Mouse (Mus musculus): Measurements from ENCODE around the gene Wrb. TPM values are rescaled to one million over a fixed set of nuclear protein-coding genes. Genes with fewer than 3 reads are reported as not detected.
"Not testable (repeated sequence)": the region's sequence is repeated elsewhere in the genome, so short reads cannot be mapped to it uniquely, and the experiment has no call there.

Wrb gene
- polyA plus RNA-seq (2012; ENCODE audit: insufficient read depth, low replicate concordance): 4.1 TPM in 1 of 2 replicates, not detected in the other

DNA sequence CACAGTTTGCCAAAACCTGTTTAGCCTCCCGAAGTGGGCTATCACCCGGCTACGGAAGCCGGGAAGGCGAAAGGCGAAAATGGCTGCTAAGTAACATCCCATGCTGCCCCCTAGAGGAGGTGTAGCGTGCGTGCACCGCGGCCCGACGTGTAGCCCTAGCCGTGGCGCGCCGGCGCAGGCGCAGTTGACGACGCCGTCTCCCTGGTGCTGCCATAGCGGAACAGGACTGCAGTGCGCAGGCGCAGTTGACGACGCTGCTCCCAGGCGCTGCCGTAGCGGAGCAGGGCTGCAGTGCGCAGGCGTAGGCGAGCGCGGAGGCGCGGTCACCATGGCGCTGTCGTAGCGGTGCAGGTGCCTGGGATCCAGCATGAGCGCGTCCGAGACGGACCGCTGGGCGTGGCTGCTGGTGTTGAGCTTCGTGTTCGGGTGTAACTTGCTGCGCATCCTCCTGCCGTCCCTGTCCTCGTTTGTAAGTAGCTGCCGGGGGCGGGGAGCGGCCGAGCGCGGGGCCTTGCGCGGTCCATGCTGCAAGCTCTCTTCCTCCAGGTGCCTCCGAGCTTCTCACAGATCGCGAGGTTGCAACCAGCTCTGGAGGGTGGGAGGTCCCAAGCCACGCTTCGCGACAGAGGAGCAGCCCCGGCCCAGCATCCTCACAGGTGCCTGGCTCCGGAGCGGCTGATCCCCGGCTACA lies at the start of gene Wrb:
TSS of gene Wrb (plus strand) at position 298 of the 691 bp plus-strand sequence.
- H3K9me3 ChIP-seq: peaks cover 14% of the 10 kb centered on the region
- no peaks in the 10 kb centered on the region for H3K36me3 ChIP-seq (replicated peaks; ENCODE audit: low read length)
- peak within 1 kb of the TSS; percentile 100 for H3K4me3 ChIP-seq (replicated peaks)
- H3K4me1 ChIP-seq: peaks cover 35% of the 10 kb centered on the region
- H3K27me3 ChIP-seq (replicated peaks): no peaks in the 10 kb centered on the region
- TF ChIP-seq GATA1 (IDR thresholded peaks at IDR 0.05; ENCODE audit: borderline replicate concordance, low read length) (no peak), FLI1 (IDR thresholded peaks at IDR 0.05; ENCODE audit: low read length) (no peak)

DNA sequence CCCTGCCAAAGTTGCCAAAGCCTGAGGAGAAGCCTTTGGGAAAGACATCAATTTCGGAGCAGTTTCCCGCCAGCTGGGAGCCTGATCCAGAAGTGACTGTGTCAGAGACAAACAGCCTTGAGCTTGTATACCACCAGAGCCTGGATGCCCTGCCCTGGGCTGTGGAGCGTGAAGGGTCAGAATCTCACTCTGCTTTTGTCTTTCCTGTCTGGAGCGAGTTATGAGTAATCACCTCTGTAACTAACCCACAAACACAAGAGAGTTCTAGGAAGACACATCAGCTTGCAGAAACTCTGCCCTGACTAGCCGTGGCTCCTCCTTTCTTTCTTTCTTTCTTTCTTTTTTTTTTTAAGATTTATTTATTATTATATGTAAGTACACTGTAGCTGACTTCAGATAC lies 49.2 kb upstream of the Wrb start:
- H3K4me1 ChIP-seq: peaks cover 14% of the 10 kb centered on the region
- no peak overlapping the region for H3K4me3 ChIP-seq (replicated peaks)
- TF ChIP-seq GATA1 (IDR thresholded peaks at IDR 0.05; ENCODE audit: borderline replicate concordance, low read length) (no peak), FLI1 (IDR thresholded peaks at IDR 0.05; ENCODE audit: low read length) (no peak)
- H3K9me3 ChIP-seq: peaks cover 4% of the 10 kb centered on the region; the same call in 1 of the 2 replicates
- H3K36me3 ChIP-seq (replicated peaks; ENCODE audit: low read length): no peaks in the 10 kb centered on the region
- peaks cover 29% of the 10 kb centered on the region for H3K27me3 ChIP-seq (replicated peaks)

DNA sequence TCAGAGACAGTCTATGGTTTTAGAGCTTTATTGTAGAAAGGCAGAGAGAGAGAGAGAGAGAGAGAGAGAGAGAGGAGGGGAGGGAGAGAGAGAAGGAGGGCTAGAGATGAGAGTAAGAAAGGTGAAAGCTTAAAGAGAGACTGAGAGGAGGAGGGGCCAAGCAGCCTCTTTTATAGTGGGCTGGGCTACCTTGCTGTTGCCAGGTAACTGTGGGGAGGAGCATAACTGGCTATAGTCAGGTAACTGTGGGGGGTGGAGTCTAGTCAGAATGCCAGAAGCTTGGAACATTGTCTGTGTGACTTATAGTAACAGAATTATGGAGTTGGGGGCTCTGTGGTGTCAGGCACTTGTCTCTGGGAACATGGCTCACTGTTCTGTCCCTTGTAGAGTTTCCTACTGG lies 47.4 kb upstream of the Wrb start:
- not testable (repeated sequence) for H3K36me3 ChIP-seq (replicated peaks; ENCODE audit: low read length); H3K9me3 ChIP-seq; H3K4me1 ChIP-seq; H3K4me3 ChIP-seq (replicated peaks)
- peaks cover 20% of the 10 kb centered on the region for H3K27me3 ChIP-seq (replicated peaks)

DNA sequence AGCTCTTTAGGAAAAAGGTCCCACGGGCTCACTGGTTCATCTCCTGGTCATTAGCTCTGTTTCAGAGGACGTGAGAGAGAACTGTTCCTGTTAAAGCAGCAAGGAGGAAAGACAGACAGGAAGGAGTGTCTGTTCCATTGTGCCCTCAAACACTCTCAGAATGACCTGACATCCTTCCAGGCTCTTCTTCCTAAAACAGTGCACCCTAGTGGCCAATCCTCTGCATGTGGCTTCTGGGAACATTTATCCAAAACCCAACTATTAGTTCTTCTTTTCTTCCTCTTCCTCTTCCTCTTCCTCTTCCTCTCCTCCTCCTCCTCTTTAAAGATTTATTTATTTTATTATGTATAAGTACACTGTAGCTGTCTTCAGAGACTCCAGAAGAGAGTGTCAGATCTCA lies 42.2 kb upstream of the Wrb start:
- H3K36me3 ChIP-seq (replicated peaks; ENCODE audit: low read length): no peaks in the 10 kb centered on the region
- H3K27me3 ChIP-seq (replicated peaks): peaks cover 19% of the 10 kb centered on the region
- no peaks in the 10 kb centered on the region for H3K4me1 ChIP-seq
- H3K9me3 ChIP-seq: peaks cover 19% of the 10 kb centered on the region
- no peak overlapping the region for H3K4me3 ChIP-seq (replicated peaks)
- TF ChIP-seq GATA1 (IDR thresholded peaks at IDR 0.05; ENCODE audit: borderline replicate concordance, low read length) (no peak), FLI1 (IDR thresholded peaks at IDR 0.05; ENCODE audit: low read length) (no peak)

DNA sequence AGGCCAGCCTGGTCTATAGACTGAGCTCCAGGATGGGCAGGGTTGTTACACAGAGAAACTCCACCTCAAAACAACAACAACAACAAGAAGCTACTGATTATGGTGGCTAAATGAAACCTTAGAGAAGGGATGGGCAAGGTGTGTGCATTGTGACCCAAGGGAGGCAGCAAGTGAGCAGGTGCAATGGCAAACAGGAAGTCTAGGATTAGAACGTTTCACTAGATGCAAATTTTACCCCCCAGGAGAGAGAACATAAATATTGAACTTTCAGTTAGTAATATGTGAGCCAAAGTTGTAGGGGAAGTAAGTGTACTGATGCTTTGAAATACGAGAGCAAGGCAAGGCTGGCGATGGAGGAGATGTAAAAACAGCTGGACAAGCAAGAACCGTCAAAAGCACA lies 35.5 kb upstream of the Wrb start:
- Histone ChIP-seq H3K4me1 (no peaks in the 10 kb centered on the region), H3K4me3 (replicated peaks) (no peak overlapping the region), H3K9me3 (peaks cover 29% of the 10 kb centered on the region), H3K27me3 (replicated peaks) (peaks cover 20% of the 10 kb centered on the region), H3K36me3 (replicated peaks; ENCODE audit: low read length) (no peaks in the 10 kb centered on the region)
- no peak for TF ChIP-seq FLI1 (IDR thresholded peaks at IDR 0.05; ENCODE audit: low read length)
- TF ChIP-seq GATA1 (IDR thresholded peaks at IDR 0.05; ENCODE audit: borderline replicate concordance, low read length): no peak

DNA sequence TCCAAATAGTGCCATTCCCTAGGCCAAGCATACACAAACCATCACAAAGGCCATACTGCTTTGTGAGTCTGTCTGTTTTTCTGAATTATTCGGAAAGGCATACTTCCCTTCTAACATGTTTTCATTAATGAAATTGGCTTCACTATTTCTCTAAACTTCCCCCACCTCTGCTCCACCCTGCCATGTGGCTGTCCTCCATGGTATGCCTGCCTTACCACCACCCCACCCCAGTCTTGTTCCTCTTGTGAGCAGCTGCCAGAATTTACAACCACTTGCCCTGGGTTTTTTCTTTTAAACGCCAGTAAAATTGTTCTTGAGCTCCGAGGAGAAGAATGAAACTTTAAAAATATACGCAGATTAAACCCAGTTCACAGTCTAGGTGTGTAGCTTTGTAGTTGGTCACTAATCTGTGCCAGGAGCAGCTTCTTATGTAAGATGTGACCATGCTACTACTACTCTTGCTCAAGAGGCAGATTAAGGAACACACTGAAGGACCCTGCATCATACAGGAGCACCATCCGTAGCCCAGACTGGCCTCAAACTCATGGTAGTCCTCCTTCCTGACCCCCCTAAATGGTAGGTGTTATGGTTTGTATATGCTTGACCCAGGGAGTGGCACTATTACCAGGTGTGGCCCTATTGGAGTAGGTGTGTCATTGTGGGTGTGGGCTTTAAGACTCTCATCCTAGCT lies 34.4 kb upstream of the Wrb start:
- TF ChIP-seq GATA1 (IDR thresholded peaks at IDR 0.05; ENCODE audit: borderline replicate concordance, low read length): no peak
- TF ChIP-seq FLI1 (IDR thresholded peaks at IDR 0.05; ENCODE audit: low read length): no peak

DNA sequence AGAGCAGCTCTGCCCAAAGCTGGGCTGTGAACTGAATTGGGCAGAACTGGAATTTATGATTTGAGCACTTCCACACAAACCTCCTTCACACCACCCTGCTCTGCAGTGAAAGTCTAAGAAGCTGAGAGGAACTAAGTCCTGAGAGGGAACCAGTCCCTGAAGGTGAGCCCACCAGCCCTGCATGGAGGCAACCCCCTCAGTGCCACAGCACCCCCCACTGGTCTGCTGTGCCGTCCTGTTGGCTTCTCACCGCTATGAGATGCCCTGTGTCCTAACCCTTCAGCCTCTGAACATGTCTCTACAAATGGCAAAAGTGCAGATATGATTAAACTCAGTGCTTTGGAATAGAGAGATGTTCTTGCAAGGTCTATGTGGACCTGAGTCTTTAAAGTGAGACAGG lies 32.4 kb upstream of the Wrb start:
- H3K27me3 ChIP-seq (replicated peaks): peaks cover 15% of the 10 kb centered on the region
- peaks cover 14% of the 10 kb centered on the region for H3K9me3 ChIP-seq
- no peak for TF ChIP-seq GATA1 (IDR thresholded peaks at IDR 0.05; ENCODE audit: borderline replicate concordance, low read length)
- TF ChIP-seq FLI1 (IDR thresholded peaks at IDR 0.05; ENCODE audit: low read length): no peak
- no peaks in the 10 kb centered on the region for H3K4me1 ChIP-seq
- no peak overlapping the region for H3K4me3 ChIP-seq (replicated peaks)
- no peaks in the 10 kb centered on the region for H3K36me3 ChIP-seq (replicated peaks; ENCODE audit: low read length)

More for the DNA sequence above, 34.4 kb upstream of the Wrb start:
- H3K9me3 ChIP-seq: peaks cover 29% of the 10 kb centered on the region
- H3K36me3 ChIP-seq (replicated peaks; ENCODE audit: low read length): no peaks in the 10 kb centered on the region
- H3K4me3 ChIP-seq (replicated peaks): no peak overlapping the region
- H3K4me1 ChIP-seq: no peaks in the 10 kb centered on the region
- H3K27me3 ChIP-seq (replicated peaks): peaks cover 18% of the 10 kb centered on the region

DNA sequence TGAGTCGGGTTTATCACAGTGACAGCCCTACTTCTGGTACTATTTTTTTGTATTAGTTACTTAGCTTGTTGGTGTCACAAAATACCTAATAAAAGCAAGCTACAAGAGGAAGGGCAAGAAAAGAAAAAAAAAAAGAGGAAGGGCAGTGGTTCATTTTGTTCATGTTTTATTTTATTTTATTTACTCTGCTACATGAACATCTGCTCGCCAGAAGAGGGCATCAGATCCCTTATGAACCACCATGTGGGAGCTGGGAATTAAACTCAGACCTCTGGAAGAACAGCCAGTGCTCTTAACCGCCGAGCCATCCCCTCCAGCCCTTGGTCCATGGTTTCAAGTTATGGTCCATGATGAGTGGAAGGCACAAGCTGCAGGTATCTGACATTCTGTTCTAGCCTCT lies 30.5 kb upstream of the Wrb start:
- no peaks in the 10 kb centered on the region for H3K36me3 ChIP-seq (replicated peaks; ENCODE audit: low read length)
- TF ChIP-seq GATA1 (IDR thresholded peaks at IDR 0.05; ENCODE audit: borderline replicate concordance, low read length): no peak
- no peak overlapping the region for H3K4me3 ChIP-seq (replicated peaks)
- peaks cover 12% of the 10 kb centered on the region for H3K27me3 ChIP-seq (replicated peaks)
- H3K4me1 ChIP-seq: no peaks in the 10 kb centered on the region
- H3K9me3 ChIP-seq: no peaks in the 10 kb centered on the region

DNA sequence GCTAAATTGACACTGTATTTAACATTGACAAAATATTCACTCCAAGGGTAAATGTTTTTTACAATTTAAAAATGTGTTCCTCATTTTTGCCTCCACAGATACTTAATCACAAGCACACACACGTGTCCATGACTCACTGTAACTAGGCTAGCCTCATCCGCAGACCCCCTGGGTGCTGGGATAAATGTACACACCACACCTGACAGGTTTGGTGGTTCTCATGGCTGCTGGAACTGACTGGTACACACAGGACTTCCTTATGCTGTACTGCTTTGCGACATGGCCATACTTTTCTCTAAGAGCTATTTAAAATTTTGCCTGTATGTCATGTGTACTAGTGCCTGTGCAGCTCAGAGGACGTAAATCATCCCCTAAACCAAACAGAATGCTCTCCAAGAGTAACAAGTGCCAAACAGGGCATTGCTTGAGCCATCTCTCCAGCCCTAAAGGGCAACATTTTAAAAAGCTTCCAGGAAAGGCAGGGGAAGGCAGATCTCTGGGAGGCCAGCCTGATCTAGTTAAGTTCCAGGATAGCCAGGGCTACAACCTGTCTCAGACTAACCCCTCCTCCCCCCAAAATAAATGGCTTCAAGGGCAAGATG lies 25.1 kb upstream of the Wrb start:
- no peaks in the 10 kb centered on the region for H3K4me1 ChIP-seq
- peaks cover 37% of the 10 kb centered on the region for H3K36me3 ChIP-seq (replicated peaks; ENCODE audit: low read length)
- H3K27me3 ChIP-seq (replicated peaks): peaks cover 5% of the 10 kb centered on the region
- TF ChIP-seq GATA1 (IDR thresholded peaks at IDR 0.05; ENCODE audit: borderline replicate concordance, low read length) (no peak), FLI1 (IDR thresholded peaks at IDR 0.05; ENCODE audit: low read length) (no peak)
- H3K4me3 ChIP-seq (replicated peaks): no peak overlapping the region
- no peaks in the 10 kb centered on the region for H3K9me3 ChIP-seq

DNA sequence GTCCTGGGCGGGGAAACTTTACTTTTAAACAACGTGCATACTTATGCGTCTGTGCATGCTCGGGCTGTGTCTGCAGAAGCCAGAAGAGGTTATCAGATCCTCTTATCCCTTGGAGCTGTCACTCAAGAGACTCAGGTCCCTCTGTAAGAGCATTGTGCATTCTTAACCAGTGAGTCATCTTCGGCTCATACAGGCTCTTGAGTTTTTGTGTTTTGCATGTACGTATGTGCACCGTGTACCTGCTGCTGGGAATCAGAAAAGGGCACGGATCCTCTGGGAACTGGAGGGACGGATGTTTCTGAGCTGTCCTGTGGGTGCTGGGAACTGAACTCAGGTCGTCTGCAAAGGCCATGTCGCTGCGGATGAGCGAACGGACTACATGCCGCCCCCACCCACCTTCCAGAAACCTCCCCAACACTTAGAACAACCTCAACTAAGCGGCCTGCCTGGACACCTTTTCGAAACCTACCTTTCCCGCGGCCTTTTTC lies 18.5 kb upstream of the Wrb start:
- peaks cover 34% of the 10 kb centered on the region for H3K4me1 ChIP-seq
- peaks cover 35% of the 10 kb centered on the region for H3K36me3 ChIP-seq (replicated peaks; ENCODE audit: low read length)
- peak overlapping the region; percentile 94 for H3K4me3 ChIP-seq (replicated peaks)
- TF ChIP-seq GATA1 (IDR thresholded peaks at IDR 0.05; ENCODE audit: borderline replicate concordance, low read length) (no peak), FLI1 (IDR thresholded peaks at IDR 0.05; ENCODE audit: low read length) (no peak)
- H3K9me3 ChIP-seq: no peaks in the 10 kb centered on the region
- H3K27me3 ChIP-seq (replicated peaks): peaks cover 33% of the 10 kb centered on the region

Data from megakaryocyte, embryonic 14.5 days (primary cell).